Mouse (Mus musculus): ENCODE results near the gene Efcab2.
"Not testable (repeated sequence)": the region's sequence is repeated elsewhere in the genome, so short reads cannot be mapped to it uniquely, and the experiment has no call there.

- not testable (repeated sequence) for TF ChIP-seq POLR2A (IDR thresholded peaks at IDR 0.05; ENCODE audit: control insufficient read depth, low read depth, low read length); CTCF (IDR thresholded peaks at IDR 0.05; ENCODE audit: control insufficient read depth, insufficient read depth, insufficient replicate concordance, low read depth, low read length)
Measured at GRCm38 (mm10) chr1:178413367-178413766, 7.5 kb downstream of the Efcab2 start.
